Mouse (Mus musculus): ENCODE results near the gene Msrb1.

Msrb1 gene

DNA sequence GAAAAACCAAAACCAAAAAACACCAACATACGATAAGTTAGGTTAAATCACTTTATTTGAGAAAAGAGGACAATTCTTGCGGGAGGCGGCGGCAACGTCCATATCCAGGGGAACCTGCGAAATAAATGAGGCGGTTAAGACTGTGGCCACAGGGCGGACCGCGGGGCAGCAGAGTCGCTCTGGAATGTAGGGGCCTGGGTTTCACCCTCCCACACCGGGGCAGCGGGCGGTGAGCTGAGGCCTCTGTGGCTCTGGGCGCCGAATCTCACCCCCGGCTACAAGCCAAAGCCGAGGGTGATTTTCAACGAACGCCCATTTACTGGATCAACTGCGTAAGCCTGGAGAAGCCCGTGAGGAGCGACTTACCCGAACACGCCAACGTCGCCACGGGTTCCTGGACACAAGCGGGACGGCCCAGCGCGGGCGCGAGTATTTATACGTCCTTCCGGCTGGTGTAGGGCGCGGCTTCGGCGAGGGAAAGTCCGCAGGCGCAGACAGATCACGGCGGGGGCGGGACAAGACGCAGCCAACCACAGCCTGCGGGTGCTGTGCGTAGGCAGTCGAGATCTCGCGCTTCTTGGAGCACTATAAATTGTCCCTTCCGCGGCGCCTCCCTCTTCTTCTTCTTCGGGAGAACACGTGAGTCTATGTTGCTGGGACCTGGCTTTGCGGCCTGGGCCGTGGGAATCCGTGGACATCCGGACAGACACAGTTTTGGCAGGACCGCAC lies 16.8 kb upstream of the Msrb1 start:
- WGBS, result under 1% methylated on average over 61 of the region's 61 CpGs

DNA sequence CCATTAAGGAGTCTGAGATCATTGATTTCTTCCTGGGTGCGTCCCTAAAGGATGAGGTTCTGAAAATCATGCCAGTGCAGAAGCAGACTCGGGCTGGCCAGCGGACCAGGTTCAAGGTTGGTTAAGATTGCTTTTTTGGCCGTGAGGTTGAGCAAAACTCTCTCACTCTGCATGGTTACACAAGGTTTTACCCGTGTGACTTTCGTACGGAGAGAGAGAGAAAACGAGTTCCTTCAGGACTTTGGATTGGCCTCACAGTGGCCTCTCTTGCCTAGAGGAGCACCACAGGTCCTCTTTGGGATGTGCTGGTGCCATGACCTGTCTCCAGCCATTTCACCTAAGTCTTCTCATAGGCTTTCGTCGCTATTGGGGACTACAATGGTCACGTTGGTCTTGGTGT lies 15.8 kb upstream of the Msrb1 start:
- 1% methylated on average over 11 of the region's 11 CpGs for WGBS

GRCm38 (mm10) chr17:24721383-24721955 lies 15.0 kb upstream of the Msrb1 start:
- 51% methylated on average over 7 of the region's 7 CpGs for WGBS

DNA sequence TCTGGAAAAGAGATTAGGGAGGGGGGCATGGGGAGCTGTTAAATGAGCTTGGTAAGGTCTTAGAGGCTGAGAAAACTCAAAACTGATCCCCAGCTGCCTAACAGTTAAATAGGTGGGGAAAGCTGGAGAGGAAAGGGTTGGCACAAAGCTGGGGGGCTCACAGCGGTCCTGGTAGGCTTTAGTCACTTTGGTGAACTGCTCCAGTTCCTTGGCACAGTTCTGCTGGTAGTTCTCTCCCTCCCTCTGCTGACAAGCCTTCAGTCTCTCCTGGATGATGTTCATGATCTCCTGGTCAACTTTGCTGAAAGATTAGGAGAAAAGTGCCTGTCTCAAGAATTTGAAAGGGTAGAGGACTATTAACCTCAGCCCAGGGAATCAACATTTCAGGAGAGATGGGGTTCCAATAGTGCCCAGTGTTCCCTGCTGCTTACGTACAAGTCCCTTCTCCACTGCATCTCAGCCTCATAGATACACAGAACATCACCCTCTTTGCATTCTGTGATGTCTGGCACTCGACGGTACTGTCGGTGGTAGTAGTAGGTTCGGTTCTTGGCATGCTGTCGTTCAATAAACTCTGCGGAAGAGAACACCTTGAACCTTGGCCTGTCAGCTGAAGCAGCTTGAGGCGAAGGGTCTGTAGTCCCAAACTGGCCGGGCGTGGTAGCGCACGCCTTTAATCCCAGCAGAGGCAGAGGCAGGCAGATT lies 14.1 kb upstream of the Msrb1 start:
- WGBS, result 36% methylated on average over 13 of the region's 13 CpGs

DNA sequence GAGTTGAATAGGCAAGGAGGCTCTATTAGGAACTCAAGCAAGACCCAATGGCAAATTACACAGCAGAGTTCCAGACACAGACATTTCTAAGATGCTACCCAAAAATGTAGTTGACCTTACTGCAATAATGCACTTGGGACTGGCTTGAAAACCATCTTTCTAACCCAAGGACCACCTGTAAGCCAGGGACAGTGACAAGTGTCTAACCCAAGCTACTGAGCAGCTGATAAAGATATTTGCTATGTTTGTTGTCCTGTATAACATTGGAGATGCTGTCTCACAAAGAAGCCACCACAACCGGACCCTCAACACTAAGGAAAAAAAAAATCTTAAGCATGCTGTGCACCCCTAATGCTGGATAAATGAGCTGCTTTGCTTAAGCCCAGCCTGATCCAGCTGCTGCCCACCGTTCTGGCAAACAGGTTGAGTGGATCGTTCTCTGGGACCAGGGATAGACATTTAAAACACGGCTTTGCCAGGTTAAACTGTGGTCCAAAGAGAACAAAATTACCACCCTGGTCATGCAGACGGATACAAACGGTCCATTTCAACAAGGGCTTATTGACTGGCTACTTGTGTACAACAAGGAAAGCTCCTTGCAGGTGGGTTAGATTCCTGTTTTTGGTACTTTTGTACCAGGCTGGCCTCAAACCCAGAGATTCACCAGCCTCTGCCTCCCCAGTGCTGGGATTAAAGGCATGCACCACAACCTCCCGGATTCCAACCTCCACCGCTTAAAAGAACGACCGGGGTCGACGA lies 13.1 kb upstream of the Msrb1 start:
- under 1% methylated on average over 12 of the region's 12 CpGs for WGBS

DNA sequence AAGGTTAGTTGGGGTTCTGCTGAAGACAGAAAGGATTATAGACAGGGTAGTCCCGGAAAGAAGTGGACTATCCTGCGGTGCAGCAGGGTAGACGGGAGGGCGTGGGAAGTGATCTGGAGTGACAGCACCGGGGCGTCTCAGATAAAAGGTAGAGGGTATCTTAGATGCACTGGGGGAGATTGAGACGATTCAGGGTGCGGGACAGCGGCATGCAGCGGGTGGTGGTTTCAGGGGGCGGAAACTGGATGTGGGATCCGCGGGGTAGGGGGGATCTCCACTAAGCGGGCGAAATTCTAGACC lies 12.6 kb upstream of the Msrb1 start:
- under 1% methylated on average over 15 of the region's 15 CpGs for WGBS

GRCm38 (mm10) chr17:24724184-24724583 lies 12.3 kb upstream of the Msrb1 start, which contains the start of gene Ndufb10:
TSS of gene Ndufb10 (minus strand) at chr17:24724478.
- under 1% methylated on average over 30 of the region's 30 CpGs for WGBS

- WGBS, result 69% methylated on average over 3 of the region's 3 CpGs
Measured at GRCm38 (mm10) chr17:24725637-24726390, 10.6 kb upstream of the Msrb1 start.

GRCm38 (mm10) chr17:24727618-24728017 lies 8.8 kb upstream of the Msrb1 start, which contains the start of gene Rpl3l:
TSS of gene Rpl3l (plus strand) at chr17:24727820.
- 72% methylated on average over 2 of the region's 2 CpGs for WGBS

DNA sequence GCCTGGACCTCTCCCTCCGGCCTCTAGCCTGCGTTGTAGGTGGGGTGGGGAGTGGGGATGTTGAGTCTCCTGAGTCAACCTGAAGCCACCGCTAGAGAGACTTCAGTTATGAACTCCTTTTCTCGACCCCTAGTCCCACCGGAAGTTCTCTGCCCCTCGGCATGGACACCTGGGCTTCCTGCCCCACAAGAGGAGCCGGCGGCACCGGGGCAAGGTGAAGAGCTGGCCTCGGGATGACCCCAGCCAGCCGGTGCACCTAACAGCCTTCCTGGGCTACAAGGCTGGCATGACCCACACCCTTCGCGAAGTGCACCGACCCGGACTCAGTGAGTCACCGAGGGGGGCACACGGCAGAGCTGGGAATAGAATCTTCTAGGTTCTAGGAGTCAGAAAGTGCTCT lies 8.3 kb upstream of the Msrb1 start:
- whole genome bisulfite sequencing, result 74% methylated on average over 17 of the region's 17 CpGs

DNA sequence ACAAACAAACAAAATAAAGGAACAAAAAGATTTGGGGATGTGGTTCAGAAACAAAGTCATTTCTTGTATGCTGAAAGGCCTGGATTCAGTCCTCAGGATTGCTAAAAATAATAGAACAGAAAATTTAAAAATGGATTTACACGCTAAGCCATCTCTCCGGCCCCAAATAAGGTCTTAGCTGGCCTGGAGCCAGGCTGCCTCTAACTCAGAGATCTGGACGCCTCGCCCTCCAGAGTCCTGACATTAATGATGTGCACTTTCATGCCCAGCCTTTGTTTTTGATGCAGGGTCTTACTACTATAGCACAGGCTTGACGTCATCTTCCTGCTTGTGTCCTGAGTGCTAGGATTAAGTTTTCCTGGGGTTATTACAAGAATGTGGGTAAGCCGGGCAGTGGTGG lies 7.4 kb upstream of the Msrb1 start:
- 75% methylated on average over 6 of the region's 6 CpGs for WGBS

- WGBS, result 87% methylated on average over 14 of the region's 14 CpGs
Measured at GRCm38 (mm10) chr17:24730787-24731186, 5.7 kb upstream of the Msrb1 start.

DNA sequence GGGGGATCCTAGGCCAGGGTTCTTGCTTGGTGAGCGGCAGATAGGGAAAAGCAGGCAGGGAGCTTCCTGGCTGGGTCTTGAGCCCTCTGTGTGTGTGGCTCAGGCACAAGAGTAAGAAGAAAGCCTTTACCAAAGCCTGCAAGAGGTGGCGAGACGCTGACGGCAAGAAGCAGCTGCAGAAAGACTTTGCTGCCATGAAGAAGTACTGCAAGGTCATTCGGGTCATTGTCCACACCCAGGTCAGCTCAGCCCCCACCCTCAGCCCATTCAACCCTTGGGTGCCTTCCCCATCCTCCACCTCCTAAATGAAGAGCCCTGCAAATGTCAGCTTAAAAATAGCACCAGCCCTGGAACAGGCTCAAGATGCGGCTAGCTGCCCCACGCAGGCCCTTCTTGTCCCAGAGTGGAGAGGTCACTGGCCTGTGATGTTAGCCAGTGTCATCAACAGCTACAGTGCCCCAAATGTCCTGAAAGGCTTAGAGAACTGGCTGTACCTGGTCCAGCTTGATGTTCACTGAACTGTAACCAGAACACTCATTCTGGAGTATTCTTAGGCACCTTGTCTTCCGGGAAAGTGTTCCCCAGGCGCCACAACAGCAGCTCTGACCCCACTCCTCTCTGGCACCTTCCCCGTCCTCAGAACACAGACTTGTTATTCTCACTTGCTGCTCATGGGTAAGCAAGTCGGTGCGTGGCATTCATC lies 4.1 kb upstream of the Msrb1 start:
- WGBS, result 82% methylated on average over 12 of the region's 12 CpGs

- 90% methylated on average over 21 of the region's 21 CpGs for WGBS
Measured at GRCm38 (mm10) chr17:24733434-24734050, 2.9 kb upstream of the Msrb1 start.

DNA sequence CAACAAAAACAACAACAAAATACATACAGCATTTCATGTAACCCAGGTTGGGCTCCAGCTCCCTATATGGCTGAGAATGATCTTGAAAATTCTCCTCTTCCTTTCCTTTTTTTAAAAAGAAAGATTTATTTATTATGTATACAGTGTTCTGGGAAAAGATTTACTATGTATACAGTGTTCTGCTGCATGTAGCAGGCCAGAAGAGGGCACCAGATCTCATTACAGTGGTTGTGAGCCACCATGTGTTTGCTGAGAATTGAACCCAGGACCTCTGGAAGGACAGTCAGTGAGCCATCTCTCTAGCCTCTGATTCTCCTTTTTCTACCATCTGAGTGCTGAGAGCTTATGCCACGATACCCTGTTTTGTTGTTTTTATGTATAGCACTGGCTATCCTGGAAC lies 1.9 kb upstream of the Msrb1 start:
- WGBS, result 83% methylated on average over 1 of the region's 1 CpGs

GRCm38 (mm10) chr17:24735446-24735845 lies 996 bp upstream of the Msrb1 start:
- WGBS, result 93% methylated on average over 7 of the region's 7 CpGs

DNA sequence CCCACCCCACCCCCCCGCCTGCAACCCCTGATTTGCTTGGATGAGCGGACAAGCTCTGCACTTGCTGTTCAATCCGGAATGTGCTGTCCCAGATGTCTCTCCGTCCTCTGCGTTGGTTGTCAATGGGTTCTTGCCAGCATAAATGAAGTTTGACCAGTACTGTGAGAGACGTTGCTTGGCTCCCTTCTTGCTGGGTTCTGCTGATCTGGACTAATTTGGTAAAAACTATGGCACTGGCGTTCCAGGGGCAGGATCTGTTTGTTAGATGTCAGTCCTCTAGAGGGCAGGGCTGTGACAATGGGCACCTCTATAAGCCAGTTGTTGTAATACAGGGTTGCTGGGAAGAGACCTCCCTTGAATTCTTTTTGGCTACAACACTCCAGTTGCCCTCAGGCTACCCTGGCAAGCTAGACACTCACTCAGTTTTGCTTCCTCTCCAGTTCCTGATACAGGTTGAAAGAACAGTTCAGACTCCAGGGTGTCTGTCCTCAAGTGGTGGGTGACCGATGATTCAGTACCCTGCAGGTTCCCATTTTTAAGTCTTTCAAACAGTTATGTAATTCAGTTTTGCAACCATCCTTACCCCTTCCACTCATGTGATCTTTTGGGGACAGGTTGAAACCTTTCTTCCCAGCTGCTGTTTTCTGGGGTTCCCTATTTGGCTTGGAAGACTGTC lies 831 bp downstream of the Msrb1 start:
- WGBS, result 18% methylated on average over 8 of the region's 8 CpGs

- WGBS, result 86% methylated on average over 4 of the region's 4 CpGs
Measured at GRCm38 (mm10) chr17:24738238-24738637, 1.8 kb downstream of the Msrb1 start.

DNA sequence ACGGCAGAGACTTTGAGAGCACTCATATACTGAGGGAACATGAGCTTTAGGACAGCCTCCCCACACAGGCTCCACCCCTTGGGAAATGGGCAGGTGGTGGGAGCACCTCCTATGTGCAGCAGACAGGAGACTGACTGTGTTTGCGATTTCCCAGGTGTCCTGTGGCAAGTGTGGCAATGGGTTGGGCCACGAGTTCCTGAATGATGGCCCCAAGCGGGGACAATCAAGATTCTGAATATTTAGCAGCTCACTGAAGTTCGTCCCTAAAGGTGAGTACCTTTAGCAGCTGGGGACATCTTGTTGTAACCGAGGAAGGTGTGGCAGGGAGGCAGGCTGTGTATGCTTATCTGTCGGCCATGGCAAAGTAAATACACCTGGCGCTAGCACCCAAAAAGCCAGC lies 3.5 kb downstream of the Msrb1 start:
- 90% methylated on average over 8 of the region's 8 CpGs for WGBS

GRCm38 (mm10) chr17:24742307-24742706 lies 5.9 kb downstream of the Msrb1 start:
- WGBS, result 75% methylated on average over 8 of the region's 8 CpGs
